Mouse (Mus musculus) cerebellum, adult 2 months (tissue): ENCODE data around the gene 1810013L24Rik. TPM values are rescaled to one million over a fixed set of nuclear protein-coding genes. Genes with fewer than 3 reads are reported as not detected.

Experiments used
- DNase-seq, 2 experiments: peaks; one replicate each; pipeline ENCODE4 v3.0.0; 2021
- H3K27ac ChIP-seq: fragments of 200-500 bp; 2 replicates; pipeline ENCODE4 v1.5.1; 2012; ENCODE audit warnings: low read length, control low read depth, inconsistent platforms; ENCODE audit not compliant: insufficient read depth
- H3K27me3 ChIP-seq: fragments of 200-500 bp; 2 replicates; pipeline ENCODE4 v1.6.1; 2012; ENCODE audit warnings: inconsistent platforms, mild to moderate bottlenecking, low read length, moderate library complexity; ENCODE audit not compliant: control insufficient read depth, insufficient read depth
- H3K4me1 ChIP-seq: fragments of 200-500 bp; 2 replicates; pipeline ENCODE4 v1.6.1; 2011; ENCODE audit warnings: low read length; ENCODE audit not compliant: control insufficient read depth, insufficient read depth
- H3K4me3 ChIP-seq: fragments of 200-500 bp; replicated peaks from 2 replicates; pipeline ENCODE3; 2011; ENCODE audit warnings: mild to moderate bottlenecking, low read depth, low read length, control low read depth; ENCODE audit not compliant: insufficient read depth
- CTCF ChIP-seq: fragments of 200-500 bp; IDR thresholded peaks from 2 replicates; pipeline ENCODE4 v1.5.1; 2011; ENCODE audit warnings: low read depth, mild to moderate bottlenecking, control low read depth, low read length, moderate library complexity, borderline replicate concordance; ENCODE audit not compliant: insufficient read depth
- POLR2A ChIP-seq: fragments of 200-500 bp; IDR thresholded peaks from 2 replicates; pipeline ENCODE4 v1.6.1; 2011; ENCODE audit warnings: low read length, control low read depth, borderline replicate concordance; ENCODE audit not compliant: insufficient read depth
- WGBS: fragments of 180-500 bp; shearing (Covaris S2); methylation state at CpG from one replicate; pipeline ENCODE4 v1.1.7; 2018; 5-methylcytosine and 5-hydroxymethylcytosine counted together
- polyA plus RNA-seq: library from polyadenylated mRNA; depleted of rRNA; stranded (reverse); fragments of >200 nt; gene quantifications from 2 replicates; pipeline ENCODE4 v1.2.3, GENCODE M21; 2012; rRNA removed

The 1810013L24Rik gene
- 51.2 and 52.6 TPM in 2 replicates for polyA plus RNA-seq

- peak; percentile 98 to 99 for DNase-seq
- Histone ChIP-seq H3K4me3 (peak within 1 kb of the TSS; percentile 91), H3K27ac (peak within 1 kb of the TSS; percentile 95), H3K27me3 (no peaks in the 10 kb centered on the region), H3K4me1 (peaks cover 6% of the 10 kb centered on the region; the same call in 1 of the 2 replicates)
- 1% methylated on average over 64 of the region's 80 CpGs for WGBS
- TF ChIP-seq POLR2A, result peak; percentile 90
- no peak for TF ChIP-seq CTCF
Measured at GRCm38 (mm10) chr16:8829564-8830359, at the start of gene 1810013L24Rik. 1810013L24Rik (plus strand) TSS chr16:8830100.

DNA sequence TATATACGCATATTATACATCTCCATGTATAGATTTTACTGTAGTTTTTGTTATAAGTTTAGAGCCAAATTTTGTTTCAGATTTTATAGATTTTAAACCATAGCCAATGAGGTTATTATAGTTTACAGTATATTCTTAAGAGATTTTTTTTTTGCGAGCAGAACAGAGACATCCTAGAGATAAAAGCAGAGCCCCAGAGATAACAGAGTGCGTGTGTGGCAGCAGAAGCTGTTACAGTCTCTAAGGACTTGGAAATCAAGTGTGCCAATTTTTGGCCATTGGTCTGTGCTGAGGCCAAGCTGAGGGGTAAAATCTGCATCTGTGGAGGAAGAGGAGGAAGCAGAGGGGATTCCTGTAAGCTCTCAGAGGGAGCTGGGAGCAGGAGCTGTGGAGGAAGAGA, 49.7 kb upstream of the 1810013L24Rik start:
- Histone ChIP-seq H3K4me3 (no peak overlapping the region), H3K27me3 (no peaks in the 10 kb centered on the region), H3K27ac (no peak overlapping the region), H3K4me1 (no peaks in the 10 kb centered on the region)
- DNase-seq, result no peak
- 67% methylated on average over 3 of the region's 3 CpGs for WGBS
- TF ChIP-seq CTCF (no peak), POLR2A (no peak)

DNA sequence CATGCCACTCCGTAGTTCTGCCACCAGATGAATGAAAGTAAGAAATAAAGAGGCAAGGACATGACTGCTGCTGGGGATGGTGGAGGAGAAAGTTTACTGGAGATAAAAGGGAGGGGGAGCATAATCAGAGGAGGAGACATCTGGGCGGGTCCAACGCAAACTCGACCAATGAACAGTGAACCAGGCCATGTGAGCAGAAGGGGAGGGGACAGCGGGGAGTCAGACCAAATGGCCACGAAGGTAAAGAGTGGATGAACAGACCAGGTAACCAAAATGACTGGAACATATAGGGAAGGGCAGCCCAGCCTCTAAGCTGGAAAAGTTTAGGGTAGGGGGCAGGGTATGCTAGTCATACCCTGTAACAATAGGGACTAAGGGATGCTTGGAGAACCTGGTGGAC, 48.7 kb upstream of the 1810013L24Rik start:
- 66% methylated on average over 6 of the region's 6 CpGs for WGBS

GRCm38 (mm10) chr16:8781660-8782059, 48.2 kb upstream of the 1810013L24Rik start:
- TF ChIP-seq CTCF, result no peak
- no peak for TF ChIP-seq POLR2A
- no peaks in the 10 kb centered on the region for H3K27me3 ChIP-seq
- no peak for DNase-seq
- 94% methylated on average over 2 of the region's 2 CpGs for WGBS
- no peak overlapping the region for H3K27ac ChIP-seq
- no peaks in the 10 kb centered on the region for H3K4me1 ChIP-seq
- H3K4me3 ChIP-seq, result no peak overlapping the region

More for the DNA sequence above, 48.7 kb upstream of the 1810013L24Rik start:
- Histone ChIP-seq H3K27ac (no peak overlapping the region), H3K4me1 (no peaks in the 10 kb centered on the region), H3K27me3 (no peaks in the 10 kb centered on the region), H3K4me3 (no peak overlapping the region)
- no peak for DNase-seq
- TF ChIP-seq POLR2A, result no peak
- TF ChIP-seq CTCF, result no peak

GRCm38 (mm10) chr16:8783198-8783913, 46.5 kb upstream of the 1810013L24Rik start:
- no peak for DNase-seq
- H3K27me3 ChIP-seq, result no peaks in the 10 kb centered on the region
- WGBS, result 88% methylated on average over 16 of the region's 16 CpGs
- TF ChIP-seq CTCF, result no peak
- no peak for TF ChIP-seq POLR2A
- H3K27ac ChIP-seq, result no peak overlapping the region
- no peaks in the 10 kb centered on the region for H3K4me1 ChIP-seq
- H3K4me3 ChIP-seq, result no peak overlapping the region

GRCm38 (mm10) chr16:8784753-8785152, 45.1 kb upstream of the 1810013L24Rik start:
- Histone ChIP-seq H3K27me3 (no peaks in the 10 kb centered on the region), H3K4me1 (no peaks in the 10 kb centered on the region), H3K27ac (no peak overlapping the region), H3K4me3 (no peak overlapping the region)
- 50% methylated on average over 3 of the region's 3 CpGs for WGBS
- no peak for DNase-seq
- TF ChIP-seq CTCF (no peak), POLR2A (no peak)

DNA sequence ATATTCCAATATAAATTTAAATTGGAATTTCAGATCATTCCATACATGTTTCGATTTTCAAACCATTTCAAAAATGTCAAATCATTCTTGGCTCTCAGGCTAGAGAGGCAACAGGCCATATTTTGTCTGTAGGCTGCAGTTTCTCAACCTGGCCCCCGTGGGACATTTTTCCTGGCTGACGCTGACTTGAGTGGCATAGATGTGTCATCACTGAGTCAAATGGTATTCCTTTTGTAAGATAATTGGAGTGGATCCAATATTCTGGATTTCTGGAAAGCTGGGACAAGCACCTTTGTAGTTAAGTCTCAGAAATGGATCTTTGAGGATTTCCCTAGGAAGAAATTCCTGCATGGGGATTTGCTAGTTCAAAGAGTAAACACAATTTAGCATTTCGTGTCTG, 39.0 kb upstream of the 1810013L24Rik start:
- 57% methylated on average over 4 of the region's 4 CpGs for WGBS
- Histone ChIP-seq H3K27ac (no peak overlapping the region), H3K4me3 (no peak overlapping the region), H3K4me1 (no peaks in the 10 kb centered on the region), H3K27me3 (no peaks in the 10 kb centered on the region)
- DNase-seq, result no peak
- no peak for TF ChIP-seq POLR2A
- no peak for TF ChIP-seq CTCF

DNA sequence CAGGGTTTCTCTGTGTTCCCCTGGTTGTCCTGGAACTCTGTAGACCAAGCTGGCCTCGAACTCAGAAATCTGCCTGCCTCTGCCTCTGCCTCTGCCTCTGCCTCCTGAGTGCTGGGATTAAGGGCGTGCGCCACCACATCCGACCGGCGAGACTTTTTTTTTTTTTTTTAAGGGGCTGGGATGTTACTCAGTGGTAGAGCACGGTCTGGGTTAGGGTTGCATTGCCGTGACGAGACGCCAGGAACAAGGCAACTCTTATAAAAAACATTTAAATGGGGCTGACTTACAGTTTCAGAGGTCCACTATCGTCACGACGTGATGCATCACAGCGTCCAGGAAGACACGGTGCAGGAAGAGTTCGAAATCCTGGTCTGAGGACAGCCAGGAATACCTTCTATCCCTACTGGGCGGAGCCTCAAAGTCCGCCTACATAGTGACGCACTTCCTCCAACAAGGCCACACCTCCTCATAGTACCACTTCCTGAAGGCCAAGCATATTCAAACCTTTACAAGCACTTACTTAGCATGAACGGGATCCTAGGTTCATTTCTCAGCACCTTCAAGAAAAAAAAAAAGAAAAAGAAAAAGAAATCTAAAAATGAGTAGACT, 37.8 kb upstream of the 1810013L24Rik start, which contains the start of gene Usp7:
TSS of gene Usp7 (minus strand) at position 360 of the 609 bp plus-strand sequence.
- TF ChIP-seq POLR2A, result no peak
- TF ChIP-seq CTCF, result no peak
- no peaks in the 10 kb centered on the region for H3K27me3 ChIP-seq
- no peaks in the 10 kb centered on the region for H3K4me1 ChIP-seq
- no peak within 1 kb of the TSS for H3K4me3 ChIP-seq
- H3K27ac ChIP-seq, result no peak within 1 kb of the TSS
- WGBS, result 95% methylated on average over 20 of the region's 20 CpGs
- DNase-seq, result no peak
